Mouse (Mus musculus): ENCODE measurements around the gene Fam151a.
"Not testable (repeated sequence)": the region's sequence is repeated elsewhere in the genome, so short reads cannot be mapped to it uniquely, and the experiment has no call there.

Fam151a gene

GRCm38 (mm10) chr4:106733636-106734035 is at the start of gene Fam151a:
Gene Fam151a (plus strand): TSS chr4:106733889.
- no peak for DNase-seq (ENCODE audit: low read depth)

- DNase-seq (ENCODE audit: low read depth) = no peak
These were observed 44.9 kb upstream of the Fam151a start for GRCm38 (mm10) chr4:106688636-106689296.

GRCm38 (mm10) chr4:106693841-106694430 is 39.8 kb upstream of the Fam151a start:
- DNase-seq (ENCODE audit: low read depth) = no peak

- DNase-seq (ENCODE audit: low read depth) = peak; percentile 33
These were observed 33.7 kb upstream of the Fam151a start for GRCm38 (mm10) chr4:106699989-106700388.

- DNase-seq (ENCODE audit: low read depth) = no peak
These were observed 32.9 kb upstream of the Fam151a start for GRCm38 (mm10) chr4:106700798-106701197.

- no peak for DNase-seq (ENCODE audit: low read depth)
These were observed 29.7 kb upstream of the Fam151a start for GRCm38 (mm10) chr4:106703956-106704355.

- no peak for DNase-seq (ENCODE audit: low read depth)
These were observed 29.3 kb upstream of the Fam151a start for GRCm38 (mm10) chr4:106704416-106704815.

- DNase-seq (ENCODE audit: low read depth) = no peak
These were observed 28.5 kb upstream of the Fam151a start for GRCm38 (mm10) chr4:106705096-106705665.

- DNase-seq (ENCODE audit: low read depth) = no peak
These were observed 25.7 kb upstream of the Fam151a start for GRCm38 (mm10) chr4:106707957-106708356.

GRCm38 (mm10) chr4:106708408-106708807 is 25.3 kb upstream of the Fam151a start:
- DNase-seq (ENCODE audit: low read depth) = peak; percentile 74

- DNase-seq (ENCODE audit: low read depth) = no peak
These were observed 20.1 kb upstream of the Fam151a start for GRCm38 (mm10) chr4:106713622-106714021.

GRCm38 (mm10) chr4:106720631-106721030 is 13.1 kb upstream of the Fam151a start:
- no peak for DNase-seq (ENCODE audit: low read depth)

- DNase-seq (ENCODE audit: low read depth) = no peak
These were observed 2.9 kb upstream of the Fam151a start, which contains the start of gene Mroh7 for GRCm38 (mm10) chr4:106730814-106731213. Gene Mroh7 (minus strand): TSS chr4:106730925.

- DNase-seq (ENCODE audit: low read depth) = not testable (repeated sequence)
These were observed 3.2 kb downstream of the Fam151a start for GRCm38 (mm10) chr4:106736884-106737283.

- DNase-seq (ENCODE audit: low read depth) = no peak
These were observed 4.2 kb downstream of the Fam151a start for GRCm38 (mm10) chr4:106737904-106738303.

GRCm38 (mm10) chr4:106745862-106746261 is 12.2 kb downstream of the Fam151a start:
- no peak for DNase-seq (ENCODE audit: low read depth)

GRCm38 (mm10) chr4:106747001-106747580 is 13.4 kb downstream of the Fam151a start:
- DNase-seq (ENCODE audit: low read depth) = no peak

GRCm38 (mm10) chr4:106749699-106750098 is 16.0 kb downstream of the Fam151a start:
- DNase-seq (ENCODE audit: low read depth) = peak; percentile 36

- DNase-seq (ENCODE audit: low read depth) = no peak
These were observed 18.0 kb downstream of the Fam151a start for GRCm38 (mm10) chr4:106751726-106752125.

- no peak for DNase-seq (ENCODE audit: low read depth)
These were observed 30.5 kb downstream of the Fam151a start for GRCm38 (mm10) chr4:106764166-106764565.

- no peak for DNase-seq (ENCODE audit: low read depth)
These were observed 35.6 kb downstream of the Fam151a start for GRCm38 (mm10) chr4:106769306-106769705.

GRCm38 (mm10) chr4:106772558-106772957 is 38.9 kb downstream of the Fam151a start:
- no peak for DNase-seq (ENCODE audit: low read depth)

- not testable (repeated sequence) for DNase-seq (ENCODE audit: low read depth)
These were observed 42.1 kb downstream of the Fam151a start for GRCm38 (mm10) chr4:106775767-106776166.

Data from naive thymus-derived CD4-positive, alpha-beta T cell, adult 2 months (primary cell).